Mouse (Mus musculus) adrenal gland, postnatal 25 days (tissue): Measurements from ENCODE around the gene Gtf3c5. TPM values are rescaled to one million over a fixed set of nuclear protein-coding genes. Genes with fewer than 3 reads are reported as not detected.

ENCODE experiments used
- microRNA-seq, 2 experiments: library from miRNA; unstranded; fragments of <30 nt; microRNA quantifications; one replicate each; pipeline ENCODE4 v1.2.0; 2021
- total RNA-seq: library from RNA; stranded (reverse); gene quantifications from 2 replicates; pipeline ENCODE4 v1.2.3, GENCODE M21; 2021

The Gtf3c5 gene
- total RNA-seq, 1 experiment from 2014 or later, result 24.4 TPM

Small RNA genes within 50 kb of the gene (microRNA-seq; reads per million reads assigned to microRNA genes)
- 0 reads per million in 2 experiments for gene Gm22824

Other genes starting within 250 kb of the Gtf3c5 start
- 5.5 and 9.6 TPM in 2 replicates for gene Ppp1r26, start 137.0 kb downstream of the Gtf3c5 start, total RNA-seq
- 1.0 TPM in 1 of 2 replicates, not detected in the other for gene 1700007K13Rik, start 117.4 kb downstream of the Gtf3c5 start, total RNA-seq
- gene Mrps2, start 115.7 kb downstream of the Gtf3c5 start, total RNA-seq, result 52.4 and 61.8 TPM in 2 replicates
- gene Gbgt1, start 86.9 kb downstream of the Gtf3c5 start, total RNA-seq, result 2.1 and 3.2 TPM in 2 replicates
- gene Gm10134, start 77.7 kb downstream of the Gtf3c5 start, total RNA-seq, result 3.4 TPM in 1 of 2 replicates, not detected in the other
- gene Ralgds, start 70.6 kb downstream of the Gtf3c5 start, total RNA-seq, result 32.6 and 40.3 TPM in 2 replicates
- gene Cel, start 20.3 kb downstream of the Gtf3c5 start, total RNA-seq, result 0.24 TPM in 1 of 2 replicates, not detected in the other
- not detected in 2 replicates for gene Gfi1b, start 38.2 kb upstream of the Gtf3c5 start, total RNA-seq
- 22.3 and 22.8 TPM in 2 replicates for gene Tsc1, start 57.5 kb upstream of the Gtf3c5 start, total RNA-seq
- 1.5 TPM in 1 of 2 replicates, not detected in the other for gene Spaca9, start 116.0 kb upstream of the Gtf3c5 start, total RNA-seq
- gene Ak8, start 116.4 kb upstream of the Gtf3c5 start, total RNA-seq, result not detected in 2 replicates